Mouse (Mus musculus): Measurements from ENCODE around the gene Togaram1. TPM values are rescaled to one million over a fixed set of nuclear protein-coding genes. Genes with fewer than 3 reads are reported as not detected.

Togaram1 gene
- 4.8 and 8.4 TPM in 2 replicates for polyA plus RNA-seq (2012; ENCODE audit: low replicate concordance)

DNA sequence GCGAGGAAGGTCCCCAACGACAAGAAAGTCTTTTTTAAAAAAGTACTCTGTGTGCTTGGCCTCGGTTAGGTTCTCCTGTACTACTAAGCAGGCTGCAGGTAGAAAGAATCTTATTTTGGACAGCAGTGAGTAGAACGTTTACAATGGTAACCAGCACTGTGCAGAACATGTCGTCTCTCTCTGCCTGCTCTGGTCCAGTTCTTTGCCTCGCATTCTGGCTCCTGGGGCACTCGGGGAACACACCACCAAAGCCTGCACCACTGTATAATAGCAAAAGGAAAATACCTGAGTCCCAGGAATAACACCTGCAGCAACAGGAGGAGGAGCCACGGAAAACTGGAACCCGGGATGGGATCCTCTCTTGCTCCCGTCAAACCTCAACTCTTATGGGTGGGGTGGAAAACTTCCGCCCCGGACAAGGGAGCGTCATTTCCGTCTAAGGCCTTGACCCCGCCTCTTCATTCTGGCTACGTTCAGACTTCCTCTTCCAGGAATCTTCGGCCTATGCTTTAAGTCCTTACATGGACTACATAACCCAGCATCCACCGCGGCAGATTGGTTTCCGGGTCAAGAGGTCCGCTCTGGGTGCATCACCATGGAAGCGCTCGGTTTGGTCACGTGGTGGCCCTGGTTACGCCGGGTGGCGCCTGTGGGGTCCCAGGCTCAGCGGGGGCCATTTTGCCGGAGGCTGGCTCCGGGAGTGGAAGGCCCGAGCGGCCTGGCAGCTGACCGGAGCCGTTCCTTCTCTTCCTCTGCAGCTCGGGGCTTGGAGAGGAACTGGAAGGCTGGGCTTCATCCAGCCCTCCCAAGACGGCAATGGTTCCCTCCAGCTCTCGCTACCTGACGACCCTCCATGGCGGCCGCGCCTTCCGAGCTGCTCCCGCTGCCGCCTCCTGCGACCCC is at the start of gene Togaram1, which contains the start of gene Klhl28:
Gene Togaram1, plus strand, starts transcription at position 681 of the 903 bp plus-strand sequence.
Gene Klhl28, minus strand, starts transcription at position 411 of the 903 bp plus-strand sequence.

DNA sequence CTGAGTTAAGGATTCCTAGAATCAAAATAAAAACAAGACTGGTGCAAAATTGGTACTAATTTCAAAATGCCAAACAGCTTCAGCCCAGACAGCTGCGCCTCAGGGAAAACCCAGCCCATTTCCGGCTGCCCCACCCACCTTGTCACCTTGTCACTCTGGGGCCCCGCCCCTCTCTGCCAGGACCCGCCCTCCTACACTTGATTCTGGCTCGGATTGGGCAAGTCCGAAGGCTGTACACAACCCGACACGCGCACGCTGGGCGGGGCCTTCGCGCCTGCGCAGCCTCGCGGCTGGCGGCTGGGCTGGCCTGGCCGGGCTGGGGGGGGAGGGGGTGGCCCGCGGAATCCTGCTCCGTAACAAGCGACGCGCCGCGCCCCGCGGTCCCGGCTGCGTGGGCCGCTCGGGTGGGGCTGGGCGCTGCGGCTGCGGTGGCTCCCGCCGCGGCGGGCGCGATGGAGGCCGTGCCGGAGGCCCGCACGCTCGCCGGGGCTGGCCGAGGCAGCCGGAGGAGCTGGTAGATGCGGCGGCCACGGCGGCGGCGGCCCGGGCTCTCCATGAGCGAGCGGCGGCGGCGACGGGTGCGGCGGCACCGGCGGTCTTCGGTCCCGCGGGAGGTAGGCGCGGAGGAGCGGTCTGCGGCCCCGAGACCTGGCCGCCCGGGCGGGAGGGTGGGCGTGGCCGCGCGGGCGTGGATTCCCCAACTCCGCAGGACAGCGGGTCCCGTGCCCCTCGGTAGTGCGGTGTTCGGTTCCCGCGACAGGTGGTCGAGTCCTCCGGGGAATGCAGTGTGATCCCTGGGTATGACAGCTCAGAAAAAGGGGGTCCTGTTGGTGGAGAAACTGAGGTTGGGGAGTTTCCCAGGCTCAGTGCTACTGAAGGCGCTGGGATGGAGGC is 47.8 kb upstream of the Togaram1 start, which contains the start of gene Gm527:
Gene Gm527, plus strand, starts transcription at position 329 of the 894 bp plus-strand sequence.

DNA sequence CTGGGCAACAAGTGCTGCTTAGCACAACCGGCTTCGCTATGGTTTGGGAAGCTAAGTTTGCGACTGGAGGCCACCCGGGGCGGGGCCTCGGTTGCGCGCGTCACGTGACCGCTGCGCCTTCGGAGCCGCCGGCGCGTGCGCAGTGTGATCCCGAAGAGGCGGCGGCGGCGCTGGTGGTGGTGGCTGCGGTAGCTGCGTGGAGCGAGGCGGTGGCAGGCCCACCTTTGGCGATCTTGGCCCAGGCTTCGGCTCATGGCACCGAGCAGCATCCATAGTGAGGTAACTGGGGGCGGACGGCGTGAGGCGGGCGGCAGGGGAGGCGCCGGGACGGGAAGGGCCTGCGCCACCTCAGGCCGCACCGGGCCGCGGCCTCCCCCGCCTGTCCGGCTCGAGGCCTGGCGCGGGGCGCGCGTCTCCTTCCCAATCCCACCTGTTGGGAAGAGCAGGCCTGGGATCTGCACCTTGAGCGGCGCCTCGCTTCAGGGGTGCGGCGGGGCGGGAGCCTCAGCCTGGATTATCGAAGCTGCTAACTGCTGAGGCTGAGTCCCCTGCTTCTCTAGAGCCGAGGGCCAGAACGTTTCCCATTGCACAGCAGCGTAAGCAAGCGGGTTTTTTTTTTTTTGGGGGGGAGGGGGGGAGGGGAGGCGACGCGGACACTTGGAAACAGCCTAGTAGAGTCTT is 70.7 kb downstream of the Togaram1 start, which contains the start of gene Prpf39:
Gene Prpf39, plus strand, starts transcription at position 144 of the 681 bp plus-strand sequence.

Other genes starting within 250 kb of the Togaram1 start
- 0.58 and 0.88 TPM in 2 replicates for gene Gm527, start 47.9 kb upstream of the Togaram1 start, polyA plus RNA-seq (2012; ENCODE audit: low replicate concordance)
- 0.29 and 1.9 TPM in 2 replicates for gene Klhl28, start 270 bp upstream of the Togaram1 start, polyA plus RNA-seq (2012; ENCODE audit: low replicate concordance)
- 4.3 and 5.9 TPM in 2 replicates for gene Prpf39, start 70.5 kb downstream of the Togaram1 start, polyA plus RNA-seq (2012; ENCODE audit: low replicate concordance)
- gene Fkbp3, start 108.2 kb downstream of the Togaram1 start, polyA plus RNA-seq (2012; ENCODE audit: low replicate concordance) = 10.2 and 44.3 TPM in 2 replicates
- gene Fancm, start 109.8 kb downstream of the Togaram1 start, polyA plus RNA-seq (2012; ENCODE audit: low replicate concordance) = 6.1 and 9.4 TPM in 2 replicates
- 10.3 and 18.1 TPM in 2 replicates for gene Mis18bp1, start 206.8 kb downstream of the Togaram1 start, polyA plus RNA-seq (2012; ENCODE audit: low replicate concordance)